Mouse (Mus musculus): ENCODE measurements around the gene Mfng. TPM values are rescaled to one million over a fixed set of nuclear protein-coding genes. Genes with fewer than 3 reads are reported as not detected.

The Mfng gene
- polyA plus RNA-seq, 1 experiment from 2014 or later: not detected

DNA sequence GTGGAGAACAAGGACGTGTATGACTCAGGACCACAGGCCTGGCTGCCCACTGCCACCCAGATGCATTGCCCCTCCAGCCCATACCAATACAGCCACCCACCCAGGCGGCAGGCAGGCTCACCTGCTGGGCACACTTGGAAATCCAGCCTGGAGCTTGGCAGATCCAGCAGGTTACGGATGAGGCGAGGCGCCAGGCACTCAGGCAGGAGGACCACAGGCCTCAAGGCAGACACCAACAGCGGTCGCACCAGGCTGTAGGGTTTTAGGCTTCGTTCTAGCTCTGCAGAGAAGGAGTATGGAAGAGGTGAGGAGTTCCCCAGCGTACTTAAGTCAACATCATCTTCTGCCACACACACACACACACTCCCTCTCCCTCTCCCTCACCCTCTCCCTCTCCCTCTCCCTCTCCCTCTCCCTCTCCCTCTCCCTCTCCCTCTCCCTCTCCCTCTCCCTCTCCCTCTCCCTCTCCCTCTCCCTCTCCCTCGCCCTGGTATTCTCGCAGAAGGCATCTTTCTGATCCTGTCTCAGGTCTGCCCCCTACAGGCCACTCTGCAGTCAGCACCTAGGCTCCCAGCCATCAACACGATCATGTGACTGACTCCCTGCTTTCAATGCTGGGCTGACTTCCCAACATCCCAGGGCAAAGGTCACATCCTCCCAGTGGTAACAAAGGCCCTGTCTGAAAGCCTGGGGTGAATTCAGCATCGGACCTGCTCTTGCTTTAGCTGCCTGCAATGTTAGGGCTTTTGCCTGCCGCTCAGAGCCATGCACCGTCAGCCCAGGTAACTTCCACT, 5.0 kb upstream of the Mfng start:
- H3K27me3 ChIP-seq: no peaks in the 10 kb centered on the region
- ChIA-PET POLR2A (no interaction called here), CTCF (interaction anchor here (1.6 to 1.8 kb wide), 2 partner anchors 18 to 144 kb away, joined by 3 read pairs; no protein-coding TSS in a partner anchor)
- ATAC-seq: no peak
- no peak for TF ChIP-seq CTCF (IDR thresholded peaks at IDR 0.05)
- in situ Hi-C loops (cut with MboI; ENCODE audit: low pct_unique_long_range_greater_than_20kb): no loop called here
- no peak for DNase-seq (ENCODE audit: low read depth, low spot score)

DNA sequence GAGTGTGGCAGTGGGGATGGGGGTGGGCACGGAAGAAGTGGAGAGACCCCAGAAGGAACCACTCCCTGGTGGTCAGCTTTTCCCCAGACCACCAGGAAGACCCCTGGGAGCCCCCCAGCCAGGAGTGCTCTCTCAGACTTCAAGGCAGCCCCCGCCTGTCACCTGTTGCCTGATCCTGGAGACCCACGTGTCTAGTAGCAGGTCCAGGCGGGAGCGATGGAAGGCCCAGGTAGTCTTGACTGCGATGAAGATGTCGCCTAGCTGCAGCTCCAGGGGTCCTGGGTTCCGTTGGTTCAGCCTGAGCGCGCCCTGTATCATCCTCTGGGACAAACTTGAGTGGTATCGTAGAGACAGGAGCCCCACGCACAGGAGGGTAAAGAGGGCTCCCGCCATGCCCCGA, 419 bp downstream of the Mfng start:
- ATAC-seq (no peak), DNase-seq (ENCODE audit: low read depth, low spot score) (no peak)
- in situ Hi-C loops (cut with MboI; ENCODE audit: low pct_unique_long_range_greater_than_20kb): no loop called here
- ChIA-PET CTCF (no interaction called here), POLR2A (no interaction called here)
- no peak for TF ChIP-seq CTCF (IDR thresholded peaks at IDR 0.05)
- H3K27me3 ChIP-seq: no peaks in the 10 kb centered on the region

DNA sequence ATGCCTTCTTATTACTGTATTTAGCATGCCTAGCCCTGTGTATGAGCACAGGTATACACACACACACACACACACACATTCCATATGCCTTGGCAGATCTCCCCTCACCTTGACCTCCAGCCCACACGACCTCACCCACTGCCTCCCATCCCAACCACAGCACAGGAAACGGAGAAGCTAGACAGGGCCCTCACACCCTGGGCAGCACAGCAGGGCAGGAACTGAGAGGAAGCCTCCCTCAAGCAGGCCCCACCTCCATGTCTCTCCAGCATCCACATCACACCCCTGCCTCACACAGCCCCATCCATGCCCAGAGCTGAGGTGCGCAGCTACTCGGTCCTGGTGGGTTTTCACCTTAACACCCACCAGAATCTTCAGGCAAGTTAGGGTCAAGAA, 909 bp downstream of the Mfng start:
- CTCF ChIA-PET: no interaction called here
- DNase-seq (ENCODE audit: low read depth, low spot score) (no peak), ATAC-seq (no peak)
- no peaks in the 10 kb centered on the region for H3K27me3 ChIP-seq
- POLR2A ChIA-PET: no interaction called here
- no peak for TF ChIP-seq CTCF (IDR thresholded peaks at IDR 0.05)
- in situ Hi-C loops (cut with MboI; ENCODE audit: low pct_unique_long_range_greater_than_20kb): no loop called here

DNA sequence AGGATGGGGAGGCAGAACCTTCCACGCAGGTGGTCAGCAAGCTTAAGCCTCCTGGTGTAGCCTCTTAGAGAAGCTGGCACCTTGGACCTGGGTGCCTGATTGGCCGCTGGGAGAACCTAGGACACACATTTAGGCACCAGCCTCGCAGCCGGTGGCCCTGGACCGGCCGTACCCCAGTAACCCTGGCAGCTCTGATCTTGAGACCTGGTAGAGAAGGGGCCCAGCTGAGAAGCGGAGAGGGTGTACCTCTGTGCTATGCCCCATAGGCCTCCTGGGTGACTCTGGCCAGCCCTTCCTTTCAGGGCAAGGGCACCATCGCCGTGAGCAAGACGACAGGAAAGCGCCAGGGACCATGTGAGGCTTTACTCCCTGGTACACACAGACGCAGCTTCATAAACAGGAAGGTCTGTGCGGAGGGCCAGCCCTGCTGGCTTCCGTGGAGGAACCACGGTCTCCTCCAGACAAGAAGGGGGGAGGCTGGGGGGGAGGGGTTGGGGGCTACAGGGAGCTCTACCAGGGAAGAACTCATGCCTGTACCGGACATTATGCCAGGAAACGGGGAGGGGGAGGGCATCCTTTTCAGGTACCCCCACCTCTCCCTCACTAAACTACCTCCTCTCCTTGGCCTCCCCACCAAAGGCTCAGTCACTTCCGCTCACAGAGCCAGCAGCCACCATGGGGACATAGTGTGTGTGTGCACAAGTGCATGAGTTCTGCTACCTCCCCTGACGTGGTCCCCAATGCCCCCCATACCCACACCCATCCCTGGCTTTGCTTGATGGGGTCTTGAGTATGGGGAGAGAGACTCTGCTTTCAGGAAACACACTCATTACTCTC, 1.5 kb downstream of the Mfng start:
- ChIA-PET CTCF (no interaction called here), POLR2A (no interaction called here)
- in situ Hi-C loops (cut with MboI; ENCODE audit: low pct_unique_long_range_greater_than_20kb): no loop called here
- TF ChIP-seq CTCF (IDR thresholded peaks at IDR 0.05): no peak
- no peak for ATAC-seq
- H3K27me3 ChIP-seq: no peaks in the 10 kb centered on the region
- no peak for DNase-seq (ENCODE audit: low read depth, low spot score)

DNA sequence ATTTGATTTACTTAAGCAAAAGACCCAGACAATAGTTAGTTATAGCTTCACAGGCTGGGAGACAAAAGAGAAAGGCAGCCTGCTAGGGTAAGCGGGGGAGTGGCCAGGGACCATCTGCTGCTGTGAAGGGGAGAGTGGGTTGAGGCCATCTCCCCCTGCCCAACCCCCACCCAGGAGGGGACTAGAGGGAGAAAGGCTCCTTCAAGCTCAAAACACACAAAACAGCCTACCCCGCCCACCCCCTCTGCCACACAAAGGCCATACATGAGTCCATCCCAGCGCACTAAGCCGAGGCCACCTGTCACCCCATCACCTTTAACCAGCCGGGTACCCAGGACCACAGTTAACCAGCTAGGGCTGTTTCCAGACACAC, 2.3 kb downstream of the Mfng start:
- no peaks in the 10 kb centered on the region for H3K27me3 ChIP-seq
- CTCF ChIA-PET: no interaction called here
- in situ Hi-C loops (cut with MboI; ENCODE audit: low pct_unique_long_range_greater_than_20kb): no loop called here
- TF ChIP-seq CTCF (IDR thresholded peaks at IDR 0.05): no peak
- POLR2A ChIA-PET: no interaction called here
- DNase-seq (ENCODE audit: low read depth, low spot score) (no peak), ATAC-seq (no peak)

DNA sequence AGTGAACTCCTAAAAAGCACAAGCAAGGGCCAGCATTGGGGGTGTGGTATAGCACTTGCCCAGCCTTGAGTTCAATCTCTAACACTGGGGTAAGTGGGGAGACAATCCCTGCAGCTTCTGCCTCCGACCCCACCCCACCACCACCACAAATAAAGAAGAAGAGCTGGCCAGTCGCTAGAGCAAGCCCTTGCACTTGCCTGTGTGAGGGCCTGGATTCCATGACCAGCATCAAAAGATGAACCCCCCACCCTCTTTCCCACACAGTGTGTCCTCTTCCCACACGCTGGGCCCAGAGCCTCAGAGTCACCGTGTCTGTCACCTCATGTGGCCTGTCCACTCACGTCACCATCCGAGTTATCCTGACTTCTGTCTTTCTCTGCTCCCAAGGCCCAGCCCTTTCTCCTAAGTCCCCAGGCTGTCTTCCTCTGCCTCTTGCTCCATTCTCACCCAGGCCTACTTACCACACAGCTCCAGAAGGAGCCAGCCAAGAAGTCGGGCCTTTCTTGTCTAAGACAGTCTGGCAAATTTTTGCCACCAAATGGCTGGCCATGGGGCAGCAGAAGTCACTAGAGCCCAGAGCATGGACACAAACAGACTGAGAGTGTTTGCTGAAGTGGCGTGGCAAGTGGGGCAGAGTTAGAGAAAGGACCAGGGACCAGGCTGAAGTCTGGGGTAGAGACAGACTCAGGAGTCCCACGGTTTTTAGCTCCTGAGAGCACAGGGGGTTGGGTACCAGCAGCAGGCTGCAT, 2.9 kb downstream of the Mfng start:
- in situ Hi-C loops (cut with MboI; ENCODE audit: low pct_unique_long_range_greater_than_20kb): no loop called here
- TF ChIP-seq CTCF (IDR thresholded peaks at IDR 0.05): no peak
- DNase-seq (ENCODE audit: low read depth, low spot score): no peak
- no peak for ATAC-seq
- ChIA-PET CTCF (no interaction called here), POLR2A (interaction anchor here (0.6 kb wide), 1 partner anchor 805 kb away, joined by 3 read pairs; no protein-coding TSS in a partner anchor)
- no peaks in the 10 kb centered on the region for H3K27me3 ChIP-seq

DNA sequence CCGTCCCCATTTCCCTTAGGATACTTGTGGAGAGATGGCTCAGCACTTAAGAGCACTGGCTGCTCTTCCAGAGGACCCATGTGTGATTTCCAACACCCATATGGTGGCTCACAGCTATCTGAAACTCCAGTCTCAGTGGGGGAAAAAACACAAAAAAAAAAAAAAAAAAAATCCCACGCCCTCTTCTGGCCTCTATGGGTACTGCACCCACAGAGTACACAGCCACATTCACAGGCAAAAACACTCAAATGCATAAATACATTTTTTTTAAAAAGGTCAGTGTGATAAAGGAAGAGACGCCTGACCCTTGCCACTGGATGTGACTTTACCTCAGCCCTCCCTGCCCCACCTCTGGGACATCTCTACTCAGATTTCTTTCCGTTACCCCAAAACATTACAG, 4.2 kb downstream of the Mfng start:
- POLR2A ChIA-PET: no interaction called here
- no peak for ATAC-seq
- DNase-seq (ENCODE audit: low read depth, low spot score): no peak
- TF ChIP-seq CTCF (IDR thresholded peaks at IDR 0.05): no peak
- H3K27me3 ChIP-seq: no peaks in the 10 kb centered on the region
- in situ Hi-C loops (cut with MboI; ENCODE audit: low pct_unique_long_range_greater_than_20kb): no loop called here
- CTCF ChIA-PET: no interaction called here

DNA sequence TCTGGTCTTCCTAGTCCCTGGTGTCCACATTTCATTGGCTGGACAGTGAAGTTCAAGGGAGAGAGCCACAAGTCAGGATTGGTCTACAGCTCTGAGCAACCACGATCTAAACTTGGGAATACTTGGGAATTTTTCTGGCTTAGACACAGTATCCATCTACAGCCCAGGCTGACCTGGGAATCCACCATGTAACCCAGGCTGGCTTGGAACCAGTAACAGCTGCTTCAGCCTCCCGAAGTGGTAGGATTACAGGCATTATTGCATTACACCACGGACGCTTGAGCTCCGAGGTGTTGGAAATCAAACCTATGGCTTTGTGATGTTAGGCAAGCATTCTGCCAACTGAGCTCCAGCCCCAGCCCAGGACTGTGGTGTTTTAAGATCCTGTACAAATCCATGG, 9.6 kb downstream of the Mfng start:
- POLR2A ChIA-PET: interaction anchor here (0.6 kb wide), 1 partner anchor 51 kb away, joined by 5 read pairs; no protein-coding TSS in a partner anchor
- H3K27me3 ChIP-seq: peaks cover 11% of the 10 kb centered on the region
- DNase-seq (ENCODE audit: low read depth, low spot score) (no peak), ATAC-seq (no peak)
- CTCF ChIA-PET: no interaction called here
- no peak for TF ChIP-seq CTCF (IDR thresholded peaks at IDR 0.05)
- in situ Hi-C loops (cut with MboI; ENCODE audit: low pct_unique_long_range_greater_than_20kb): no loop called here

DNA sequence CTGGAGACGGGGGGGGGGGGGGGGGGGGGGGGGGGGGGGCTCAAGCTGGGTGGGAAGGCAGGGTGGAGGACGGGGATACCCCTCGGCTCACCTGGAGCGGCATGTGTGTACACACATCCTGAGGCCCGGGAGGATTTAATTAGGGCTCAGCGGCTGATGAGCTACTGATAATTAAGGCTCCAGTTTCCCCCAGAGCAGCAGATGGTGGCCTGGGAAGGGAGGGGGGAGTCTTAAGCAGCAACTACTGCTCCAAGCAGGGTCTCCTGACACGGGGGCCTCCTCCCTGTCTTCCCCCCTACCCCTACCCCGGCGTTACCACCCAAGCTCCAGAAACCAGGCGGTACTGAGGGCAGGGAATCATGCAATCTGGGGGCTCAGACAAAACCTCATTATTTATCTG, 10.1 kb downstream of the Mfng start:
- peaks cover 11% of the 10 kb centered on the region for H3K27me3 ChIP-seq
- in situ Hi-C loops (cut with MboI; ENCODE audit: low pct_unique_long_range_greater_than_20kb): no loop called here

DNA sequence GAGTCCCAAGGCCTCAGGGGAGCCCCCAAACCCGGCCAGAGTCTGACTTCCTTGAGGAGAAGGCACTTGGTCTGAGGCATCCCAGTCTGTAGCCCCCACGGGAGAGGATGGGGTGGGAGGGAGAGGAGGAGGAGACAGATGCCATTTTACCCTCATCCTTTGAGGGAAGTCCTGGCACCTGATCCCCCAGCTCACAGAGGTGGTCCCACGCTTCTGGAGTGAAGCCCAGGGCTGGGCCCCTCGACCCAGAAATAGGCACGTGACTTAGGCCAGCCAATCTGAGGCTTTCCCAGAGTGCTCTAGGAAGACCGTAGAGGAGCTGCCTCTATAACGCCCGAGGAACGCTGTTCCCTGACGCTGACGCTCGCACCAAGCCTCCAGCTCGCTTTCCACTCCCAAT, 12.2 kb downstream of the Mfng start:
- H3K27me3 ChIP-seq: peaks cover 11% of the 10 kb centered on the region
- ChIA-PET POLR2A (no interaction called here), CTCF (no interaction called here)
- no peak for TF ChIP-seq CTCF (IDR thresholded peaks at IDR 0.05)
- ATAC-seq (no peak), DNase-seq (ENCODE audit: low read depth, low spot score) (no peak)
- in situ Hi-C loops (cut with MboI; ENCODE audit: low pct_unique_long_range_greater_than_20kb): no loop called here

More for the DNA sequence above, 10.1 kb downstream of the Mfng start:
- CTCF ChIA-PET: interaction anchor here (1.0 kb wide), 1 partner anchor 16 kb away, joined by 3 read pairs; no protein-coding TSS in a partner anchor
- no peak for TF ChIP-seq CTCF (IDR thresholded peaks at IDR 0.05)
- POLR2A ChIA-PET: interaction anchor here (0.6 kb wide), 1 partner anchor 50 kb away, joined by 5 read pairs; no protein-coding TSS in a partner anchor
- no peak for ATAC-seq
- no peak for DNase-seq (ENCODE audit: low read depth, low spot score)

DNA sequence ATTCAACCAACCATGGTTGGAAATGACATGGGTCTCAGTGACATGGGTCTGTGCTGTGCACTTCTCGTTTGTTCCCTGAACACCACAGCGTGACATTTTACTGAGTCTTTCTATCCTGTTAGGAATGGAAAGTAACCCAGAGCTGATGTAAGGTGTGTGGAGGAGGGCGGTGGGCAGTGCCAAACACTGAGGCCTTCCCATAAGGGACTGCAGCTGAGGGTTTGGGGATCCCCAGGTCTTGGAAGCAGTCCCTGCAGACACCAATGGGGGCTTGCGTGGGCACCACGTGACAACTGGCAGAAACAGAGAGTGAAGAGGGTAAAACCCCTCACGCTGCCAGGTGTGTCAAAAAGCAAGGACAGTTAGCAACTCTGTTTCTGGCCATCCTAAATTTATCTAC, 15.1 kb downstream of the Mfng start:
- no peak for TF ChIP-seq CTCF (IDR thresholded peaks at IDR 0.05)
- DNase-seq (ENCODE audit: low read depth, low spot score) (no peak), ATAC-seq (no peak)
- ChIA-PET POLR2A (no interaction called here), CTCF (no interaction called here)
- H3K27me3 ChIP-seq: peaks cover 11% of the 10 kb centered on the region
- in situ Hi-C loops (cut with MboI; ENCODE audit: low pct_unique_long_range_greater_than_20kb): no loop called here
